Mouse (Mus musculus) adrenal gland, postnatal 4 days (tissue): Measurements from ENCODE around the gene Bpifc. TPM values are rescaled to one million over a fixed set of nuclear protein-coding genes. Genes with fewer than 3 reads are reported as not detected.
A peak's percentile ranks its signal among the peaks of the same experiment; 100 is the strongest.

Experiments
- DNase-seq, 2 experiments: peaks; one replicate each; pipeline ENCODE4 v3.0.0; 2021 to 2022; ENCODE audit warnings: low spot score in 2 of 2, mixed read lengths in 2 of 2
- total RNA-seq, 2 experiments: library from RNA; stranded (reverse); gene quantifications; 2 replicates each; pipeline ENCODE4 v1.2.3; 2021

Gene Bpifc
- total RNA-seq, 2 experiments from 2014 or later: 0.11 to 0.20 TPM

DNA sequence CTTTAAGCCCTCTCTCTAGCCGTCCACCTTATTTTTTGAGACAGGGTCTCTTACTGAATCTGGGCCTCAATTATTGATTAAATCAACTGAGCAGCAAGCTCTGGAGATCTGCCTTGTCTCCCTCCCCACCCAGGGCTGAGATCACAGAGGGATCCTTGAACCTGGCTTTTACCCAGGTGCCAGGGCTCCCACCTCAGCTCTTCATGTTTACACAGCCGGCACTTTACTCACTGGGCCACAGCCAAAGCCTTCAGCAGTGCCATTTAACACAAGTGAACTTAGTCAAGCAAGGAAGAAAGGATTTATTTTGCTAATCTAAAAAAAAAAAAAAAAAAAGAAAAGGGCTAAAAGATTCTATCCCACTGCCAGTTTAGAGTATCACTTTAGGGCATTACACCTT, 57.3 kb downstream of the Bpifc start:
- no peak for DNase-seq

DNA sequence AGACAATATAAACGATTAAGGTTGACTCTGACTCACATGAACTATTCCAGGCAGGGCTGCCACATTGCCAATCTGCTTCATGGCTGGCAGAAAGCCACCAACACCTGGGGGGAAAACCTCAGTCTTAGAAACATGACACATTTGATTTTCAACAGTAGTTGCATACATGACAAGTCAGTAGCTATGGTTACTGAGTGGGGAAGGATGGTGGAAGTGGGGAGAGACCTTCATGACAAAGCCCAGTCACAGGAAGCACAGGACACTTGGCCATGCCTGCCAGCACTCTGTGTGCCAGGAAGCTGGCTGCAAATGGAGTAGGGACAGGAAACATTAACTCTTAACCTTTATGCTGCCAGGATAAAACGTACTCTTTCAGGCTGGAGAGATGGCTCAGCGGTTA, 58.3 kb downstream of the Bpifc start:
- no peak for DNase-seq

DNA sequence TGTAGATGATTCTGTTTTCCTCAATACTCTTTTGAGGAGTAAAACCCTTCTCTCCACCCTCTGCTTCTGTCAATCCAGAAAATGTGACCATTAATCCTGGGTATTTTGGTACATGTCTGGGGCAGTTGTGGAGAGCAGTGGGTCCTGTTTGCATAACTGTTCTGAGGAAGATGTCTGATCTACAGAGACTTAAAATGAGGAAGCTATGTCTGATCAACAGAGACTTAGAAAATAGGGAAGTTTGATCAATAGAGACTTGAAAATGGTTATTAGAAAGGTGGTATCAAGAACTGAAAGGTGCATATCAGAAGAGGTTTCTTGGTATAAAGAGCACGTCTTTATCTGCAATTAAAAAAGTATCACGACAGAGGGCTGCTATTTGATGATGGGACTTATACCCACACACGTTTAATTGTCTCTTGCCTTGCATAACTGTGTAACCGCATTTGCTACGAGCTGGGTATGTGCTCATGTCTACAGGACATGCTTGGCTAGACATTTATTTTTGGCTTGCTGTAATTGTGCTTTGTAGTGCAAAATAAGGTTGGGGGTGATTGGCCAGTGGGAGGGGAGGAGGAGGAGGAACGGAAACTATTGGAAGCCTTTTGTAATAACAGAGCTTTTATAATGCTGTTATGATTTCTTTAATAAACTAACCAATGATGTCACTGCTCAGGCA, 59.8 kb downstream of the Bpifc start:
- DNase-seq: no peak

DNA sequence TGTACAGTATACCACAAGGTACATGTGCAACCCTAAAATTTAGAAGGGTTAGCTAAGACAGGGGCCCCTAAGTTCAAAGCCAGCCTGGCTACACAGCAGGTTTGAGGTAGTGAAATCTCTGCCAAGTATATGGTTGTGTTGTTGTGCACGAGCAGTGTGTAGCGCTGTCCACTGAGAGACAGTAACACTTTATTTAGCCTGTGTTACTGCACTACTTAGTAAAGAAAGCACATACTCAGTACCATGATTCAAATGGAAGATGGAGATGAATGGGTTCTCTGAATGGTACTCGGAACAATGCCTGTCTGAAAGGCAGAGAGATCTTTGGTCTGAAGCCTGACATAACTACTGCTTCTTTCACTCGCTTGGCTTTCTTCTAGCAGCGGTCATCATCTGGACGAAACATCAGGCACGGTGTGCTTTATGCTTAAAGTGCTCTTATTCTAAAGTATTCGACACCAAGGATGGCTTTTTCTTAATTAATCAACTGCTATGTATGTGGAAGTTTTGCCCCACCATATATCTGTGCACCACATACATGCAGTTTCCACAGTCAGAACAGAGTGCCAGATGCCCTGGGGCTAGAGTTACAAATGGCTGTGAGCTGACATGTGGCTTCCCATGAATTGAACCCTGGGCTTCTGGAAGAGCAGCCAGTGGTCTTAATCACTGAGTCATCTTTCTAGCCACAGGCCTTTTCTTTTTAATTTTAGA, 63.1 kb downstream of the Bpifc start:
- no peak for DNase-seq

- DNase-seq: no peak
Observed at GRCm38 (mm10) chr10:85936280-85936965, 75.3 kb downstream of the Bpifc start.

GRCm38 (mm10) chr10:85929962-85930361, 81.7 kb downstream of the Bpifc start:
- DNase-seq: no peak

- no peak for DNase-seq
Observed at GRCm38 (mm10) chr10:85929208-85929591, 82.5 kb downstream of the Bpifc start.

- DNase-seq: peak; percentile 15 to 37
Observed at GRCm38 (mm10) chr10:85928499-85929207, 83.0 kb downstream of the Bpifc start.

DNA sequence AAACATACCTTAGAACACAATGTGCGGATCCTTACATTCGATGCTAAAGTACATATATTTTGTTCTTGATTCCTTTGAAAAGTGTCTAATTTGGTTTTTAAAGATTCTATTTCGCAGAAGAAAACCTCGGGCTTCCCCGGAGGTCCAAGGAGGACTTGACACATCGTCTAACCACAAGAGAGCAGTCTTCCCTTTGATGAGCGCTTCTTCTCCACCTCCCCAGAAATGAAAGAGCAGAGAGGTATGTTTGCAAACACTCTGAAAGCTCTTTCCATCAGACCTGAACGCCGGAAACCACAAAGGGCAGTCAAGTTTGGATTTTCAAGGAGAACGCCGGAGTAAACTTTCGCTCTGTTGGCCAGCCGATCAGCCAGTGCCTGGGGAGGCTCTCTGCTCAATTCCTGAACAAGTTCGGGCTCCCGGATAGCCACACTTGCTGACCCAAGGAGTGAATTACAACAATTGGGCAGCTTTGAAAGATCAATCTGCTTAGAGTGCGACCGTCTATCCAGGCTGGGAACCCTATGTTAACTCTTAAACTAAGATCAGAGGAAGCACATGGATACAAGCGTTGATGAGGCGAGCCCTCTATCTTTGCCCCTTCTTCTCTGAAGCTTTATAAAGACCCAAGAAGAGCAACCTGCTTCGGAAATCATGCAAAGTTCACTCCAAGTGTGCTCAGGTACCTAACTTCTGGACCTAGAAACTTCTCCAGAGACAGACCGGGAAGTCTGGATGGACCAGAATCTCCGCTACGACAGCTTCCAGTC, 83.8 kb downstream of the Bpifc start, which contains the start of gene Ascl4:
TSS of gene Ascl4 (plus strand) at position 6 of the 770 bp plus-strand sequence.
- no peak for DNase-seq

- DNase-seq: peak; percentile 88 to 90
Observed at GRCm38 (mm10) chr10:85916498-85917309, 95.0 kb downstream of the Bpifc start, which contains the start of gene Prdm4. TSS of gene Prdm4 (minus strand) at chr10:85917142.

Other genes starting within 250 kb of the Bpifc start
- 10 to 100 TPM; 23.6 to 28.0 TPM for gene Pwp1, start 182.4 kb downstream of the Bpifc start, total RNA-seq
- 10 to 100 TPM; 23.4 to 23.9 TPM for gene Prdm4, start 94.8 kb downstream of the Bpifc start, total RNA-seq
- gene Ascl4, start 84.2 kb downstream of the Bpifc start, total RNA-seq: under 1 TPM in 1 of 2 experiments, not detected in 1; 0.28 TPM
- 100 to 1,000 TPM; 138 to 146 TPM for gene Rtcb, start 54.1 kb downstream of the Bpifc start, total RNA-seq
- gene Fbxo7, start 10.1 kb upstream of the Bpifc start, total RNA-seq: 10 to 100 TPM; 34.7 to 35.3 TPM